Mouse (Mus musculus): ENCODE measurements around the gene Rrp8. TPM values are rescaled to one million over a fixed set of nuclear protein-coding genes. Genes with fewer than 3 reads are reported as not detected.

Gene Rrp8
- total RNA-seq, 2 experiments from 2014 or later, result 3.8 to 8.8 TPM

- peak; percentile 88 for ATAC-seq (replicated peaks; ENCODE audit: low FRiP score, poor library complexity, severe bottlenecking)
These were observed 10.8 kb downstream of the Rrp8 start for GRCm38 (mm10) chr7:105726144-105726979.

- no peak for ATAC-seq (replicated peaks; ENCODE audit: low FRiP score, poor library complexity, severe bottlenecking)
These were observed 15.3 kb downstream of the Rrp8 start for GRCm38 (mm10) chr7:105721916-105722315.

- no peak for ATAC-seq (replicated peaks; ENCODE audit: low FRiP score, poor library complexity, severe bottlenecking)
These were observed 21.8 kb downstream of the Rrp8 start for GRCm38 (mm10) chr7:105715366-105715765.

GRCm38 (mm10) chr7:105708733-105709132 is 28.5 kb downstream of the Rrp8 start:
- peak; percentile 90 for ATAC-seq (replicated peaks; ENCODE audit: low FRiP score, poor library complexity, severe bottlenecking)

- ATAC-seq (replicated peaks; ENCODE audit: low FRiP score, poor library complexity, severe bottlenecking), result no peak
These were observed 33.4 kb downstream of the Rrp8 start for GRCm38 (mm10) chr7:105703816-105704215.

GRCm38 (mm10) chr7:105703184-105703583 is 34.0 kb downstream of the Rrp8 start:
- ATAC-seq (replicated peaks; ENCODE audit: low FRiP score, poor library complexity, severe bottlenecking), result no peak

GRCm38 (mm10) chr7:105690875-105691274 is 46.3 kb downstream of the Rrp8 start:
- no peak for ATAC-seq (replicated peaks; ENCODE audit: low FRiP score, poor library complexity, severe bottlenecking)

- no peak for ATAC-seq (replicated peaks; ENCODE audit: low FRiP score, poor library complexity, severe bottlenecking)
These were observed 51.5 kb downstream of the Rrp8 start for GRCm38 (mm10) chr7:105685541-105686197.

Other genes with a start within 250 kb of the Rrp8 start
- gene Smpd1, start 183.0 kb downstream of the Rrp8 start, total RNA-seq (2015; ENCODE audit: low replicate concordance), result 7.5 and 13.3 TPM in 2 replicates
- 9.5 and 13.1 TPM in 2 replicates for gene Smpd1, start 183.0 kb downstream of the Rrp8 start, total RNA-seq (2017; ENCODE audit: low replicate concordance)
- gene Apbb1, start 155.7 kb downstream of the Rrp8 start, total RNA-seq (2015; ENCODE audit: low replicate concordance), result not detected in 2 replicates
- gene Apbb1, start 155.7 kb downstream of the Rrp8 start, total RNA-seq (2017; ENCODE audit: low replicate concordance), result 7.3 TPM in 1 of 2 replicates, not detected in the other
- gene Hpx, start 137.2 kb downstream of the Rrp8 start, total RNA-seq (2015; ENCODE audit: low replicate concordance), result not detected in 2 replicates
- gene Hpx, start 137.2 kb downstream of the Rrp8 start, total RNA-seq (2017; ENCODE audit: low replicate concordance), result not detected in 2 replicates
- gene Trim3, start 103.8 kb downstream of the Rrp8 start, total RNA-seq (2015; ENCODE audit: low replicate concordance), result 1.4 and 5.9 TPM in 2 replicates
- gene Trim3, start 103.8 kb downstream of the Rrp8 start, total RNA-seq (2017; ENCODE audit: low replicate concordance), result 1.4 TPM in 1 of 2 replicates, not detected in the other
- 20.2 and 20.5 TPM in 2 replicates for gene Timm10b, start 97.3 kb downstream of the Rrp8 start, total RNA-seq (2015; ENCODE audit: low replicate concordance)
- 19.7 and 27.1 TPM in 2 replicates for gene Timm10b, start 97.3 kb downstream of the Rrp8 start, total RNA-seq (2017; ENCODE audit: low replicate concordance)
- 5.0 and 20.2 TPM in 2 replicates for gene Arfip2, start 97.0 kb downstream of the Rrp8 start, total RNA-seq (2015; ENCODE audit: low replicate concordance)
- gene Arfip2, start 97.0 kb downstream of the Rrp8 start, total RNA-seq (2017; ENCODE audit: low replicate concordance), result 5.9 TPM in 1 of 2 replicates, not detected in the other
- gene Gm45799, start 96.8 kb downstream of the Rrp8 start, total RNA-seq (2015; ENCODE audit: low replicate concordance), result 1.8 TPM in 1 of 2 replicates, not detected in the other
- gene Gm45799, start 96.8 kb downstream of the Rrp8 start, total RNA-seq (2017; ENCODE audit: low replicate concordance), result 3.9 TPM in 1 of 2 replicates, not detected in the other
- not detected in 2 replicates for gene Dnhd1, start 86.6 kb downstream of the Rrp8 start, total RNA-seq (2015; ENCODE audit: low replicate concordance)
- gene Dnhd1, start 86.6 kb downstream of the Rrp8 start, total RNA-seq (2017; ENCODE audit: low replicate concordance), result 0.38 and 2.4 TPM in 2 replicates
- gene Ilk, start 793 bp downstream of the Rrp8 start, total RNA-seq (2015; ENCODE audit: low replicate concordance), result 155 and 182 TPM in 2 replicates
- gene Ilk, start 793 bp downstream of the Rrp8 start, total RNA-seq (2017; ENCODE audit: low replicate concordance), result 73.5 and 103 TPM in 2 replicates
- 121 and 145 TPM in 2 replicates for gene Taf10, start 7.0 kb upstream of the Rrp8 start, total RNA-seq (2015; ENCODE audit: low replicate concordance)
- gene Taf10, start 7.0 kb upstream of the Rrp8 start, total RNA-seq (2017; ENCODE audit: low replicate concordance), result 45.8 and 90.2 TPM in 2 replicates
- gene Tpp1, start 14.8 kb upstream of the Rrp8 start, total RNA-seq (2015; ENCODE audit: low replicate concordance), result 61.2 and 72.8 TPM in 2 replicates
- 35.4 and 38.4 TPM in 2 replicates for gene Tpp1, start 14.8 kb upstream of the Rrp8 start, total RNA-seq (2017; ENCODE audit: low replicate concordance)
- not detected in 2 replicates for gene Dchs1, start 50.3 kb upstream of the Rrp8 start, total RNA-seq (2015; ENCODE audit: low replicate concordance)
- not detected in 2 replicates for gene Dchs1, start 50.3 kb upstream of the Rrp8 start, total RNA-seq (2017; ENCODE audit: low replicate concordance)
- gene Mrpl17, start 73.7 kb upstream of the Rrp8 start, total RNA-seq (2015; ENCODE audit: low replicate concordance), result 27.8 and 38.1 TPM in 2 replicates
- gene Mrpl17, start 73.7 kb upstream of the Rrp8 start, total RNA-seq (2017; ENCODE audit: low replicate concordance), result 15.9 and 28.3 TPM in 2 replicates
- gene Gm4070, start 216.6 kb upstream of the Rrp8 start, total RNA-seq (2015; ENCODE audit: low replicate concordance), result 6.8 and 38.1 TPM in 2 replicates
- 3.5 and 17.1 TPM in 2 replicates for gene Gm4070, start 216.6 kb upstream of the Rrp8 start, total RNA-seq (2017; ENCODE audit: low replicate concordance)

Measured in erythroid progenitor cell, adult 5-6 weeks (primary cell).